Mouse (Mus musculus): ENCODE data around the gene Slc48a1. TPM values are rescaled to one million over a fixed set of nuclear protein-coding genes. Genes with fewer than 3 reads are reported as not detected.

The Slc48a1 gene
- polyA plus RNA-seq, 1 experiment from 2014 or later: 31.3 TPM

GRCm38 (mm10) chr15:97815254-97815653, 36.9 kb downstream of the Slc48a1 start:
- Histone ChIP-seq H3K27me3 (ENCODE audit: insufficient read depth, poor library complexity, severe bottlenecking) (no peaks in the 10 kb centered on the region), H3K4me3 (no peak overlapping the region), H3K27ac (no peak overlapping the region), H3K4me1 (replicated peaks) (peaks cover 52% of the 10 kb centered on the region), H3K9me3 (no peaks in the 10 kb centered on the region), H3K36me3 (peaks cover 39% of the 10 kb centered on the region)
- 97% methylated on average over 4 of the region's 4 CpGs for WGBS
- DNase-seq (ENCODE audit: low spot score): no peak

DNA sequence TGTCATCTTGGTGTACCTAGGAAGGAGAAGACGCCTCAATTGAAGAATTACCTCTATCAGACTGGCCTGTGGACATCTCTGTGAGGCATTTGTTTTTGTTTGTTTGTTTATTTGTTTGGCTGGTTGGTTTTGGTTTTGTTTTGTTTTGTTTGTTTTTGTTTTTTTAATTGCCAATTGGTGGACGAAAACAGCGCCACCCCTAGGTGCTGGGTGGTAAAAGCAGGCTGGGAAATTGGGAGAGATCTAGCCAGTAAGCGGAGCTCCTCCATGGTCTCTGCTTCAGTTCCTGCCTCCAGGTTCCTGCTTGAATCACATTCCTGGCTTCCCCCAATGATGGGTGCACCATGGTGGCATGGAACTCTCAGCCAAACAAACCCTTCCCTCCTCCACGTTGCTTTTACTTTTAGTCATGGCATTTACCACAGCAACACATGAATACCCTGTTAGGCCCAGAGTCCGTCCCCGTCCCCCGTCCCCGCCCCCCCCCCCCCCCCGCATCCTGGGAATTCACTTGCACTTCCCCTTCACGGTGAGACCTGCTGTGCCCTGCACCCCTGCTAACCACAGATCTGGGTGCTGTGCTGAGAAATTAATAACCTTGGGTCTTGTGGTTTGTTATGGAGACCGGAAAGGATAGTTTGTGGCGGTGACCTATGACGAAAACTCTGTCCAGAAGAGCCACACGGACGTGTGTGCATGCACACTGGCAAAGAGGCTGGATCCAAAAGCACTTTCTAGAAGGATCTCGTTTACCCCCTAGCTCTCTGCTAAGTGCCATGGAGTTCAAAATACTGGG, 38.1 kb downstream of the Slc48a1 start:
- no peak overlapping the region for H3K27ac ChIP-seq
- DNase-seq (ENCODE audit: low spot score): no peak
- peaks cover 59% of the 10 kb centered on the region for H3K4me1 ChIP-seq (replicated peaks)
- no peaks in the 10 kb centered on the region for H3K27me3 ChIP-seq (ENCODE audit: insufficient read depth, poor library complexity, severe bottlenecking)
- no peak overlapping the region for H3K4me3 ChIP-seq
- no peaks in the 10 kb centered on the region for H3K9me3 ChIP-seq
- H3K36me3 ChIP-seq: peaks cover 35% of the 10 kb centered on the region
- WGBS: 92% methylated on average over 17 of the region's 17 CpGs

DNA sequence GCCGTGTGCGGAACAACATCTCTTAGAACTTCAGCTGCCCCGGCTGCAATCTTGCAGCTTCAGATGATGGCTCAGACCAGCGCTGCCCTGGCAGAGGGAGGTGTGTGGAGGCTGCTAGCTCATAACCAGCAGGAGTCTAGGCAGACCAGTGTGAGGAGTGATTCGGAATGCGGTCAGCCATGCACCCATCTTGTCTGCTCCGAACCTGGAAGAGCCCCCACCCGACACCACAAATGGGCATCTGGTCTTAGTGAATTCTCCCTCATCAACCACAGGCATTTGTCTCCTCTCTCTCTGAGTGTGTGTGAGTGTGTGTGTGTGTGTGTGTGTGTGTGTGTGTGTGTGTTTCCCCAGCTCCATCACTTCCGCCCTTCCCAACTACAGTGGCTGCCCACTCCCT, 41.6 kb downstream of the Slc48a1 start:
- H3K27ac ChIP-seq: peak overlapping the region; percentile 45; the same call in 1 of the 2 replicates
- peaks cover 40% of the 10 kb centered on the region for H3K36me3 ChIP-seq
- no peak overlapping the region for H3K4me3 ChIP-seq
- no peaks in the 10 kb centered on the region for H3K9me3 ChIP-seq
- no peak for DNase-seq (ENCODE audit: low spot score)
- peaks cover 62% of the 10 kb centered on the region for H3K4me1 ChIP-seq (replicated peaks)
- peaks cover 2% of the 10 kb centered on the region; the same call in 1 of the 2 replicates for H3K27me3 ChIP-seq (ENCODE audit: insufficient read depth, poor library complexity, severe bottlenecking)
- 83% methylated on average over 9 of the region's 9 CpGs for WGBS

DNA sequence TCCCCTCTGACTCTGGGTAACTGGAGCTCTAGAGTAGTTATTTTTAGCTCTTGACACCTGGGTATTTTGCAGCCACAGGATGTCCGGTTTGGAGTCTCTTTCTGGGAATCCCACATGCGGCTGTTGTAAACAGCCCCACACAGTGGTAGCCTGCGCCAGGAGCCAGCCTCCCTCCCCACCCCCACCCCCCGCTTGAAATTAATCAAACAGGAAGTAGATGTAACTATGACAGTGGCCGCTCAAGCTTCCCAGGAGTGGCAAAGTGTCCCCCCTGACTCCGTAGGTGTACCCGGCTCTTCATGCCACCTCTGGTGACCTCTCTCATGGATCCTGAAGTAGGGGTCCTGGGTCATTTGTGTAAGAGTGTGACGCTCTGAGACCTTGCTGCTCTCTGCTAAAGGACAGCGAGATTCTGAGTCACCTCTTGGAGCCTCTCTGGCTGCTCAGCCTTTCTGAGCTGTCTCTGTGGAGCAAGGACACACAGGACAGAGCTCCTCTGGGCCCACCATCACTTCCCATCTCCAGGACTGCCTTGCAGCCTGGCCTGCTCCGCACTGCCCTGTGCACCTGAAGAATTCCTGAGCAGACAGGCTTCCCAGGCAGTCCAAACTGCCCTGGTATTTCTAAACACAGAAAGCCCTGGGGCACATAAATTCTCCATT, 43.1 kb downstream of the Slc48a1 start:
- Histone ChIP-seq H3K27ac (peak overlapping the region; percentile 66; the same call in 1 of the 2 replicates), H3K4me1 (replicated peaks) (peaks cover 72% of the 10 kb centered on the region), H3K9me3 (no peaks in the 10 kb centered on the region), H3K4me3 (no peak overlapping the region), H3K36me3 (peaks cover 30% of the 10 kb centered on the region), H3K27me3 (ENCODE audit: insufficient read depth, poor library complexity, severe bottlenecking) (peaks cover 16% of the 10 kb centered on the region)
- DNase-seq (ENCODE audit: low spot score): no peak
- 54% methylated on average over 10 of the region's 10 CpGs for WGBS

DNA sequence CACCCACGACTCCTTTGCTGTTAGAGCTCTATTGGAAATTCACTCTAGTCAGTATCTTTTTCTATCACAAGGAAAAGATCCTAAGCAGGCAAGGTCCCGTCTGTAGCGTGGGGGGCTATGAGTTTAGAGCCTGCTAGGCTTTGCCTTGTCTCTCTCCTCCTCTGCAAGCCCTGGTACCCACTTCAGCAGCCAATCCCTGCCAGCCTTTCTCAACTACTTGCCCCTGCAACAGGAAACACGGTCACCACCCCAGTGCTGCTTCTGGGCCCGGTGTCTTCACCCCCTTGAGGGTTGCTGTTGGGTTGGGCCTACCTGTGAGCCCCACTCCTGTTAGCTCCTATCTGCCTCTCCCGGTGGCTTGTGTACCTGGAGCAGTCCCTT, 43.7 kb downstream of the Slc48a1 start:
- H3K27ac ChIP-seq: peak overlapping the region; percentile 66
- peaks cover 21% of the 10 kb centered on the region for H3K27me3 ChIP-seq (ENCODE audit: insufficient read depth, poor library complexity, severe bottlenecking)
- H3K4me1 ChIP-seq (replicated peaks): peaks cover 77% of the 10 kb centered on the region
- no peak for DNase-seq (ENCODE audit: low spot score)
- WGBS: 78% methylated on average over 6 of the region's 6 CpGs
- H3K9me3 ChIP-seq: no peaks in the 10 kb centered on the region
- H3K36me3 ChIP-seq: peaks cover 28% of the 10 kb centered on the region
- H3K4me3 ChIP-seq: no peak overlapping the region

GRCm38 (mm10) chr15:97822545-97823228, 44.4 kb downstream of the Slc48a1 start:
- Histone ChIP-seq H3K27ac (peak overlapping the region; percentile 59), H3K4me3 (no peak overlapping the region), H3K36me3 (peaks cover 26% of the 10 kb centered on the region), H3K4me1 (replicated peaks) (peaks cover 83% of the 10 kb centered on the region), H3K27me3 (ENCODE audit: insufficient read depth, poor library complexity, severe bottlenecking) (peaks cover 22% of the 10 kb centered on the region), H3K9me3 (no peaks in the 10 kb centered on the region)
- DNase-seq (ENCODE audit: low spot score): no peak
- 59% methylated on average over 12 of the region's 12 CpGs for WGBS

DNA sequence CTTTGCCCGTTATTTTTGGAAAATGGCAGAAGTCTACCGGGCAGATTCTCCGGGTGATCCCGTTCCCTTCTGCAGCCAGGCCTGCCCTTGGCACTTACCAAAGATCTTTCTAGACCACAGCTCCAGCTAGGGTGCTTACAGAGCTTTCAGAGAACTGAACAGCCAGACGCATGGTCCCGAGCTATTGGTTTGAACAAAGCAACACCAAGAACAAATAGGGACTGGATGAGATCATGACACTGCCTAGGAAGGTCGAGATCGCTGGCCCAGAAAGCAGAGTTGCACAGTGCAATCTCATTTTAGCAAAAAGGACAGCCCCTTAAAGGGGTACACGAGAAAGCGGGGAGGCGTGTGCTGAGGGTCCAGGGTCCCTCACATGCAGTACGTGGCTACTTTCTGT, 45.2 kb downstream of the Slc48a1 start:
- DNase-seq (ENCODE audit: low spot score): no peak
- peaks cover 26% of the 10 kb centered on the region for H3K36me3 ChIP-seq
- WGBS: 79% methylated on average over 12 of the region's 12 CpGs
- H3K27me3 ChIP-seq (ENCODE audit: insufficient read depth, poor library complexity, severe bottlenecking): peaks cover 22% of the 10 kb centered on the region
- no peak overlapping the region for H3K4me3 ChIP-seq
- H3K4me1 ChIP-seq (replicated peaks): peaks cover 83% of the 10 kb centered on the region
- peak overlapping the region; percentile 1; the same call in 1 of the 2 replicates for H3K27ac ChIP-seq
- H3K9me3 ChIP-seq: no peaks in the 10 kb centered on the region

DNA sequence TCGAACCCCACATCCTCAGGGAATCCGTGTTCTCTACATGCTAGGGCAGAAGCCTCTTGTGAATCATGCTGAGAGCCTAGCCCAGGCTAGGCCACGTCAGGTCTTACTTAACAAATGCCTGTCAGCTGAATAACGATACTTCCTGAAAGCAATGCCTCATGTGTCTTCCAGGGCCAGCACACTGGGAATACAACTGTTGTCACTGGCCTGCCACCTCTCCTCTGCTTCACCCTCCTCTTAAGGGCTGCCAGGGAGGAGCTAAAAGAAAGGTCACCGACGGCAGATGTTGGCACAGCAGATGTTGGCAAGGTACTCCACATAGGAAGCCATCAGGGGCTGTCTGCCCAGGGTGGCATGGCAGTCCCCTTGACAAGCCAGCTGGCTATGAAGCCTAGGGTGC, 45.7 kb downstream of the Slc48a1 start:
- DNase-seq (ENCODE audit: low spot score): no peak
- Histone ChIP-seq H3K27me3 (ENCODE audit: insufficient read depth, poor library complexity, severe bottlenecking) (peaks cover 22% of the 10 kb centered on the region), H3K4me1 (replicated peaks) (peaks cover 89% of the 10 kb centered on the region), H3K9me3 (no peaks in the 10 kb centered on the region), H3K4me3 (no peak overlapping the region), H3K36me3 (peaks cover 26% of the 10 kb centered on the region), H3K27ac (peak overlapping the region; percentile 1; the same call in 1 of the 2 replicates)
- 87% methylated on average over 6 of the region's 6 CpGs for WGBS

- 6% methylated on average over 29 of the region's 29 CpGs for WGBS
- DNase-seq (ENCODE audit: low spot score): no peak
- Histone ChIP-seq H3K4me1 (replicated peaks) (peaks cover 95% of the 10 kb centered on the region), H3K4me3 (peak overlapping the region; percentile 41), H3K9me3 (no peaks in the 10 kb centered on the region), H3K27me3 (ENCODE audit: insufficient read depth, poor library complexity, severe bottlenecking) (peaks cover 22% of the 10 kb centered on the region), H3K27ac (peak overlapping the region; percentile 75), H3K36me3 (peaks cover 20% of the 10 kb centered on the region)
Measured at GRCm38 (mm10) chr15:97825071-97825940, 47.0 kb downstream of the Slc48a1 start.

GRCm38 (mm10) chr15:97825941-97826587, 47.7 kb downstream of the Slc48a1 start:
- H3K27ac ChIP-seq: peak overlapping the region; percentile 75

DNA sequence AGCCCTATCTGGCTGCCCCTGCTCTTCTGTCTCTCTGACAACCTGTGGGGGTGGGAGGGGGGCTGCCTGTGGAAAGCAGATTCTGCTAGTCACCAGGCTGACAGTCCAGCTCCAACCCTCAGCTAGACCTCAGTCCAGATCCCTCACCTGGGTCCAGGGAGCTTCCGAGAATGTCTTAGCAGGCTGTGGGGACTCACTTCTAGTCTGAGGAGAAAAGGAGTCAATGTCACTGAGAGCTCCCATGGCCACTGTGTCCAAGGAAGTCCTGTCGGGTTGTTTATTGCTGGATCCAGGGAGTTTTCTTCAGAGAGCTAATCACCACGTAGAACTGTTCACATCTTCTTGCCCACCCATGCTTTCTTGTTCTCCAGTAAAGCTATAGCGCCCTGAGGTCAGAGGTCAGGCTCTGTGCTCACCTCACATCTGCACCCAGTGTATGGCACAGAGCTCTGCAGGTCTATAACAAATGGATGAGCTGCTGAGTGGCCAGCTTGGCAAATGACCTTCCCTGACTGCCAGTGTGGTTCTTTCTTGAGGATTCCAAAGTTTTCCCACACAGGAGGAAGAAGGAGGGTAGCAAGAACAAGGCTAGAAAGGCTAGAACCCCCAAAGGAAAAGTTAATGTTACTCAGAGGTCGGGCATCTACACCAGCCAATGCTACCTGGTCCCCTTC, 48.4 kb downstream of the Slc48a1 start:
- H3K36me3 ChIP-seq: peaks cover 13% of the 10 kb centered on the region
- H3K4me3 ChIP-seq: no peak overlapping the region
- H3K4me1 ChIP-seq (replicated peaks): peaks cover 96% of the 10 kb centered on the region
- H3K9me3 ChIP-seq: no peaks in the 10 kb centered on the region
- WGBS: 61% methylated on average over 5 of the region's 5 CpGs
- H3K27ac ChIP-seq: no peak overlapping the region; the same call in 1 of the 2 replicates
- DNase-seq (ENCODE audit: low spot score): no peak
- peaks cover 22% of the 10 kb centered on the region for H3K27me3 ChIP-seq (ENCODE audit: insufficient read depth, poor library complexity, severe bottlenecking)

More at GRCm38 (mm10) chr15:97825941-97826587, 47.7 kb downstream of the Slc48a1 start:
- no peaks in the 10 kb centered on the region for H3K9me3 ChIP-seq
- WGBS: 44% methylated on average over 12 of the region's 12 CpGs
- peak overlapping the region; percentile 41; the same call in 1 of the 2 replicates for H3K4me3 ChIP-seq
- H3K36me3 ChIP-seq: peaks cover 13% of the 10 kb centered on the region
- DNase-seq (ENCODE audit: low spot score): no peak
- H3K4me1 ChIP-seq (replicated peaks): peaks cover 96% of the 10 kb centered on the region
- peaks cover 22% of the 10 kb centered on the region for H3K27me3 ChIP-seq (ENCODE audit: insufficient read depth, poor library complexity, severe bottlenecking)
